8 mouse cellular contexts compared by ENCODE assay signal in genomic region chr11:98446213-98446561, GRCm38 (mm10). TPM values are rescaled to one million over a fixed set of nuclear protein-coding genes. Genes with fewer than 3 reads are reported as not detected.
DNase-seq lines count a peak whose midpoint lies in the region; ATAC-seq and TF ChIP-seq lines count a peak whose summit lies in the region.

TSS of gene Grb7 (plus strand) at chr11:98446394.

- peak within 1 kb of the TSS; percentile 65 for H3K4me2 ChIP-seq in heart, embryonic 14.5 days (ENCODE audit: low read length)
- H3K4me2 ChIP-seq in forebrain, postnatal 0 days (ENCODE audit: low read depth) = peak within 1 kb of the TSS; percentile 1; the same call in 1 of the 2 replicates
- peak within 1 kb of the TSS; percentile 21 for H3K4me2 ChIP-seq in liver, embryonic 12.5 days

- no peak within 1 kb of the TSS for H3K27ac ChIP-seq in heart, embryonic 14.5 days (replicated peaks in 1 of 2; ENCODE audit: control insufficient read depth in 1 of 2, insufficient read depth in 1 of 2, low read depth in 2 of 2, low read length in 2 of 2)
- peak within 1 kb of the TSS; percentile 7; the same call in 1 of the 2 replicates for H3K27ac ChIP-seq in ES-E14 (ENCODE audit: insufficient read depth, low read depth, low read length, poor library complexity, severe bottlenecking)
- no peak within 1 kb of the TSS for H3K27ac ChIP-seq in forebrain, postnatal 0 days (ENCODE audit: low read depth, low read length)
- peak within 1 kb of the TSS; percentile 77 for H3K27ac ChIP-seq in liver, embryonic 12.5 days

- H3K4me1 ChIP-seq in heart, embryonic 14.5 days (ENCODE audit: control insufficient read depth in 2 of 2, insufficient read depth in 2 of 2, low read length in 2 of 2) = peaks cover 9 to 23% of the 10 kb centered on the region in 2 experiments
- H3K4me1 ChIP-seq in ES-E14 (ENCODE audit: control insufficient read depth in 2 of 2, insufficient read depth in 2 of 2, low read length in 2 of 2, poor library complexity in 1 of 2) = peaks cover 9 to 30% of the 10 kb centered on the region in 2 experiments
- H3K4me1 ChIP-seq in forebrain, postnatal 0 days (ENCODE audit: insufficient read depth) = no peaks in the 10 kb centered on the region
- H3K4me1 ChIP-seq in liver, embryonic 12.5 days = peaks cover 6% of the 10 kb centered on the region

- no peaks in the 10 kb centered on the region for H3K27me3 ChIP-seq in heart, embryonic 14.5 days (ENCODE audit: control insufficient read depth, insufficient read depth, low read length)
- peaks cover 19% of the 10 kb centered on the region for H3K27me3 ChIP-seq in forebrain, postnatal 0 days (ENCODE audit: insufficient read depth, low read length)
- peaks cover 68% of the 10 kb centered on the region for H3K27me3 ChIP-seq in liver, embryonic 12.5 days (replicated peaks)

- DNase-seq in heart, postnatal 25 days (ENCODE audit: low spot score) = no peak
- no peak for DNase-seq in ES-E14 (ENCODE audit: low read depth, low spot score)
- no peak for DNase-seq in forebrain, postnatal 0 days
- DNase-seq in adrenal gland, adult 2 months = no peak

- no peak for TF ChIP-seq CTCF in forebrain, postnatal 0 days (IDR thresholded peaks at IDR 0.05; ENCODE audit: low read depth)

- peak within 1 kb of the TSS; percentile 57 for H3K9ac ChIP-seq in heart, embryonic 14.5 days (ENCODE audit: low read length)
- peak within 1 kb of the TSS; percentile 65 for H3K9ac ChIP-seq in ES-E14 (ENCODE audit: insufficient read depth, low read depth, low read length, poor library complexity, severe bottlenecking)
- H3K9ac ChIP-seq in forebrain, postnatal 0 days = no peak within 1 kb of the TSS
- 0 out of 2 replicates have a peak within 1 kb of the TSS, but pooled peaks have one; percentile 9 for H3K9ac ChIP-seq in liver, embryonic 12.5 days

- peak within 1 kb of the TSS; percentile 22 to 28; a peak in 3 of 4 replicates for H3K4me3 ChIP-seq in heart, embryonic 14.5 days (ENCODE audit: control insufficient read depth in 1 of 2, insufficient read depth in 1 of 2, low read depth in 1 of 2, low read length in 2 of 2)
- H3K4me3 ChIP-seq in ES-E14 (ENCODE audit: insufficient read depth in 1 of 2, low read depth in 1 of 2, low read length in 2 of 2, poor library complexity in 1 of 2, severe bottlenecking in 1 of 2) = peak within 1 kb of the TSS; percentile 61 to 78
- H3K4me3 ChIP-seq in forebrain, postnatal 0 days (ENCODE audit: low read depth, low read length) = peak within 1 kb of the TSS; percentile 0; the same call in 1 of the 2 replicates
- peak within 1 kb of the TSS; percentile 35 for H3K4me3 ChIP-seq in liver, embryonic 12.5 days

- intact Hi-C loops in heart, postnatal 25 days (cut with DNase I) = no loop called here

- in situ Hi-C loops in ES-E14 (cut with MboI; ENCODE audit: low sequenced_read_pairs in 2 of 2, unreplicated experiment in 2 of 2) = no loop called here

- H3K36me3 ChIP-seq in heart, embryonic 14.5 days (ENCODE audit: control insufficient read depth, insufficient read depth, low read length) = no peaks in the 10 kb centered on the region
- H3K36me3 ChIP-seq in ES-E14 (ENCODE audit: control insufficient read depth, insufficient read depth, low read length, poor library complexity, severe bottlenecking) = peaks cover 12% of the 10 kb centered on the region; the same call in 1 of the 2 replicates
- H3K36me3 ChIP-seq in forebrain, postnatal 0 days (ENCODE audit: insufficient read depth) = no peaks in the 10 kb centered on the region
- H3K36me3 ChIP-seq in liver, embryonic 12.5 days = peaks cover 7% of the 10 kb centered on the region

- no peaks in the 10 kb centered on the region for H3K9me3 ChIP-seq in heart, embryonic 14.5 days (ENCODE audit: control insufficient read depth, low read length)
- no peaks in the 10 kb centered on the region for H3K9me3 ChIP-seq in ES-E14 (ENCODE audit: control insufficient read depth, insufficient read depth, low read depth, low read length)
- H3K9me3 ChIP-seq in forebrain, postnatal 0 days (ENCODE audit: low read length) = no peaks in the 10 kb centered on the region
- H3K9me3 ChIP-seq in liver, embryonic 12.5 days (replicated peaks) = no peaks in the 10 kb centered on the region

- whole genome bisulfite sequencing in heart, embryonic 14.5 days = 35% methylated on average over 5 of the region's 5 CpGs
- WGBS in forebrain, postnatal 0 days = 19% methylated on average over 5 of the region's 5 CpGs
- 15% methylated on average over 5 of the region's 5 CpGs for WGBS in liver, embryonic 12.5 days (ENCODE audit: insufficient replicate concordance)

- no peak for ATAC-seq in heart, embryonic 14.5 days (ENCODE audit: insufficient number of reproducible peaks, insufficient read depth, low FRiP score, low read depth)
- ATAC-seq in forebrain, postnatal 0 days = no peak
- ATAC-seq in liver, embryonic 12.5 days = peak; percentile 25
- no peak for ATAC-seq in CD4-positive, CD25-positive, alpha-beta regulatory T cell, adult 4 months
- ATAC-seq in megakaryocyte, adult 5-6 weeks (ENCODE audit: poor library complexity, severe bottlenecking) = no peak

TF ChIP-seq in ES-E14, 5 proteins besides CTCF, POLR2A, EP300 and RAD21:
- TF ChIP-seq ZNF384 (IDR thresholded peaks at IDR 0.05; ENCODE audit: low read depth, low read length) = no peak

RNA-seq across cellular contexts. Expression of gene Grb7, which starts in this region (rescaled TPM):
- polyA plus RNA-seq in heart, embryonic 14.5 days (2014; fragmentation: Nextera tagmentation; extraction: Ambion mirVana) = 0.50 TPM in 1 of 2 replicates, not detected in the other
- total RNA-seq in heart, postnatal 25 days (2021) = not detected
- total RNA-seq in ES-E14 (2012; rRNA removed) = 12.1 and 18.9 TPM in 2 replicates
- 1.2 and 2.1 TPM in 2 replicates for total RNA-seq in forebrain, postnatal 0 days (2014; rRNA removed)
- 0.88 and 1.3 TPM in 2 replicates for polyA plus RNA-seq in forebrain, postnatal 0 days (2015; fragmentation: Nextera tagmentation; extraction: Ambion mirVana)
- 20.1 and 22.0 TPM in 2 replicates for polyA plus RNA-seq in liver, embryonic 12.5 days (2016; fragmentation: Nextera tagmentation; extraction: Ambion mirVana)
- 1 to 10 TPM; 3.6 to 6.2 TPM for polyA plus RNA-seq in CD4-positive, CD25-positive, alpha-beta regulatory T cell, adult 4 months (2017; shearing (Covaris generic))
- total RNA-seq in megakaryocyte, adult 5-6 weeks (2015) = not detected in 2 replicates
- not detected in 2 replicates for total RNA-seq in megakaryocyte, adult 5-6 weeks (2017)
- total RNA-seq in adrenal gland, adult 2 months (2021) = under 1 TPM; 0.35 to 0.45 TPM
- 0.97 and 1.1 TPM in 2 replicates for polyA plus RNA-seq in adrenal gland, adult 2 months (2012; rRNA removed)

Comparison
In these comparisons a context has a peak if more than half of its experiments do, and no peak if none do; other contexts are left out.
1. H3K27ac ChIP-seq: peak in ES-E14 (single experiment) and liver, embryonic 12.5 days (single experiment); none in heart, embryonic 14.5 days (0 of 2) and forebrain, postnatal 0 days (single experiment).
2. H3K4me2 ChIP-seq: peak in every context shown above with its lines; median percentile 65 in heart, embryonic 14.5 days; 21 in liver, embryonic 12.5 days; 1 in forebrain, postnatal 0 days.
3. H3K4me3 ChIP-seq: peak in every context shown above with its lines; median percentile 70 in ES-E14; 35 in liver, embryonic 12.5 days; 25 in heart, embryonic 14.5 days; 0 in forebrain, postnatal 0 days.